Mouse (Mus musculus): ENCODE results near the gene 2310011J03Rik. TPM values are rescaled to one million over a fixed set of nuclear protein-coding genes. Genes with fewer than 3 reads are reported as not detected.

Gene 2310011J03Rik
- total and polyA plus RNA-seq, 3 experiments, result 65.7 to 81.5 TPM; not detected in 1

- H3K9me3 ChIP-seq (replicated peaks; ENCODE audit: insufficient read depth, low read length), result no peaks in the 10 kb centered on the region
- no peaks in the 10 kb centered on the region for H3K27me3 ChIP-seq (ENCODE audit: control insufficient read depth in 1 of 2, insufficient read depth in 2 of 2, low read length in 2 of 2)
- H3K9ac ChIP-seq (ENCODE audit: control insufficient read depth, low read depth, low read length, poor library complexity, severe bottlenecking), result peak overlapping the region; percentile 52
- H3K27ac ChIP-seq (ENCODE audit: control insufficient read depth, low read depth, low read length), result peak overlapping the region; percentile 97
- H3K4me1 ChIP-seq (ENCODE audit: control insufficient read depth in 1 of 2, insufficient read depth in 2 of 2, low read length in 2 of 2), result peaks cover 11 to 24% of the 10 kb centered on the region in 2 experiments
- peak overlapping the region; percentile 39 to 44 for H3K4me3 ChIP-seq (ENCODE audit: control insufficient read depth in 1 of 2, insufficient read depth in 1 of 2, low read depth in 2 of 2, low read length in 2 of 2)
- no peaks in the 10 kb centered on the region; the same call in 1 of the 2 replicates for H3K79me2 ChIP-seq (ENCODE audit: control insufficient read depth, insufficient read depth, low read length, poor library complexity)
- peaks cover 0 to 14% of the 10 kb centered on the region in 2 experiments; a peak in 2 of 4 replicates for H3K36me3 ChIP-seq (ENCODE audit: control insufficient read depth in 1 of 2, insufficient read depth in 2 of 2, low read length in 2 of 2)
- peak; percentile 70 for DNase-seq (ENCODE audit: low read depth, low spot score)
- TF ChIP-seq POLR2AphosphoS5 (IDR thresholded peaks at IDR 0.05; ENCODE audit: borderline replicate concordance, low read depth, low read length) (no peak), MXI1 (IDR thresholded peaks at IDR 0.05; ENCODE audit: low read depth, low read length) (peak; percentile 59), ETS1 (IDR thresholded peaks at IDR 0.05; ENCODE audit: low read depth, low read length) (peak; percentile 49; the same call in 1 of the 2 replicates), EP300 (IDR thresholded peaks at IDR 0.05; ENCODE audit: low read depth in 1 of 2, low read length in 2 of 2) (peak in 1 of 2 experiments; percentile 70; a peak in 2 of 4 replicates), MAZ (IDR thresholded peaks at IDR 0.05; ENCODE audit: low read depth, low read length) (peak; percentile 92), TAL1 (IDR thresholded peaks at IDR 0.05; ENCODE audit: low read length) (peak; percentile 69), TCF12 (IDR thresholded peaks at IDR 0.05; ENCODE audit: low read depth, low read length) (peak; percentile 79), NRF1 (IDR thresholded peaks at IDR 0.05; ENCODE audit: insufficient read depth, low read depth, low read length, poor library complexity, severe bottlenecking) (peak; percentile 67), E2F4 (IDR thresholded peaks at IDR 0.05; ENCODE audit: borderline replicate concordance, low read depth, low read length) (no peak)
Observed at GRCm38 (mm10) chr10:80345122-80345521, 24.8 kb upstream of the 2310011J03Rik start.

GRCm38 (mm10) chr10:80344131-80344661, 23.9 kb upstream of the 2310011J03Rik start:
- H3K9me3 ChIP-seq (replicated peaks; ENCODE audit: insufficient read depth, low read length), result no peaks in the 10 kb centered on the region
- peak; percentile 93 for DNase-seq (ENCODE audit: low read depth, low spot score)
- H3K27me3 ChIP-seq (ENCODE audit: control insufficient read depth in 1 of 2, insufficient read depth in 2 of 2, low read length in 2 of 2), result no peaks in the 10 kb centered on the region
- peak overlapping the region; percentile 24 to 53 for H3K4me3 ChIP-seq (ENCODE audit: control insufficient read depth in 1 of 2, insufficient read depth in 1 of 2, low read depth in 2 of 2, low read length in 2 of 2)
- H3K27ac ChIP-seq (ENCODE audit: control insufficient read depth, low read depth, low read length), result peak overlapping the region; percentile 97
- peak overlapping the region; percentile 52 for H3K9ac ChIP-seq (ENCODE audit: control insufficient read depth, low read depth, low read length, poor library complexity, severe bottlenecking)
- peaks cover 0 to 14% of the 10 kb centered on the region in 2 experiments; a peak in 2 of 4 replicates for H3K36me3 ChIP-seq (ENCODE audit: control insufficient read depth in 1 of 2, insufficient read depth in 2 of 2, low read length in 2 of 2)
- H3K79me2 ChIP-seq (ENCODE audit: control insufficient read depth, insufficient read depth, low read length, poor library complexity), result no peaks in the 10 kb centered on the region; the same call in 1 of the 2 replicates
- H3K4me1 ChIP-seq (ENCODE audit: control insufficient read depth in 1 of 2, insufficient read depth in 2 of 2, low read length in 2 of 2), result peaks cover 11 to 25% of the 10 kb centered on the region in 2 experiments
- TF ChIP-seq TCF12 (IDR thresholded peaks at IDR 0.05; ENCODE audit: low read depth, low read length), result peak; percentile 93
- TF ChIP-seq MAFK (IDR thresholded peaks at IDR 0.05; ENCODE audit: borderline replicate concordance, low read depth, low read length), result no peak
- TF ChIP-seq USF1 (IDR thresholded peaks at IDR 0.05; ENCODE audit: low read depth, low read length), result no peak
- TF ChIP-seq ZKSCAN1 (IDR thresholded peaks at IDR 0.05; ENCODE audit: low read depth, low read length), result no peak
- no peak; a peak in 1 of 4 replicates for TF ChIP-seq POLR2A (IDR thresholded peaks at IDR 0.05; ENCODE audit: control insufficient read depth in 1 of 2, insufficient read depth in 1 of 2, low read depth in 1 of 2, low read length in 2 of 2, poor library complexity in 1 of 2)
- TF ChIP-seq HCFC1 (IDR thresholded peaks at IDR 0.05; ENCODE audit: low read depth, low read length), result 0 out of 2 replicates have a peak, but pooled peaks have one; percentile 10
- TF ChIP-seq MEF2A (IDR thresholded peaks at IDR 0.05; ENCODE audit: extremely low read depth, insufficient replicate concordance, low read depth, low read length, poor library complexity, severe bottlenecking), result peak; percentile 91
- TF ChIP-seq ZMIZ1 (IDR thresholded peaks at IDR 0.05; ENCODE audit: low read depth, low read length), result no peak
- TF ChIP-seq TBP (IDR thresholded peaks at IDR 0.05; ENCODE audit: low read depth, low read length), result peak; percentile 30; the same call in 1 of the 2 replicates
- peak; percentile 85 for TF ChIP-seq ETS1 (IDR thresholded peaks at IDR 0.05; ENCODE audit: low read depth, low read length)
- TF ChIP-seq GABPA (IDR thresholded peaks at IDR 0.05; ENCODE audit: low read depth, low read length), result no peak
- peak; percentile 80 for TF ChIP-seq RCOR1 (IDR thresholded peaks at IDR 0.05; ENCODE audit: low read depth, low read length)
- no peak for TF ChIP-seq JUND (IDR thresholded peaks at IDR 0.05; ENCODE audit: low read depth, low read length)
- TF ChIP-seq MAX (IDR thresholded peaks at IDR 0.05; ENCODE audit: low read length), result peak; percentile 70
- 0 out of 2 replicates have a peak, but pooled peaks have one; percentile 9 for TF ChIP-seq ZNF384 (IDR thresholded peaks at IDR 0.05; ENCODE audit: low read depth, low read length)
- peak; percentile 97 for TF ChIP-seq TAL1 (IDR thresholded peaks at IDR 0.05; ENCODE audit: low read length)
- TF ChIP-seq NELFE (IDR thresholded peaks at IDR 0.05; ENCODE audit: low read depth, low read length), result peak; percentile 43; the same call in 1 of the 2 replicates
- TF ChIP-seq MAZ (IDR thresholded peaks at IDR 0.05; ENCODE audit: low read depth, low read length), result peak; percentile 70; the same call in 1 of the 2 replicates
- TF ChIP-seq CHD2 (IDR thresholded peaks at IDR 0.05; ENCODE audit: low read length), result no peak
- TF ChIP-seq KAT2A (conservative IDR thresholded peaks at IDR 0.05; ENCODE audit: low read depth, low read length), result no peak; the same call in 1 of the 2 replicates
- TF ChIP-seq BHLHE40 (IDR thresholded peaks at IDR 0.05; ENCODE audit: borderline replicate concordance, low read depth, low read length), result peak; percentile 80
- no peak for TF ChIP-seq POLR2AphosphoS5 (IDR thresholded peaks at IDR 0.05; ENCODE audit: borderline replicate concordance, low read depth, low read length)
- TF ChIP-seq EP300 (IDR thresholded peaks at IDR 0.05; ENCODE audit: low read depth in 1 of 2, low read length in 2 of 2), result peak; percentile 74 to 89
- no peak for TF ChIP-seq RAD21 (IDR thresholded peaks at IDR 0.05; ENCODE audit: low read depth, low read length)
- no peak for TF ChIP-seq USF2 (IDR thresholded peaks at IDR 0.05; ENCODE audit: borderline replicate concordance in 1 of 2, insufficient read depth in 1 of 2, low read depth in 1 of 2, low read length in 2 of 2)

Data from MEL (cell line).